Mouse (Mus musculus) testis, adult 2 months (tissue): ENCODE measurements around the gene Pdk1. TPM values are rescaled to one million over a fixed set of nuclear protein-coding genes. Genes with fewer than 3 reads are reported as not detected.
"Not testable (repeated sequence)": the region's sequence is repeated elsewhere in the genome, so short reads cannot be mapped to it uniquely, and the experiment has no call there.

Source experiments
- H3K27ac ChIP-seq: fragments of 200-500 bp; 2 replicates; pipeline ENCODE4 v1.5.1; 2012; ENCODE audit warnings: low read depth, low read length; ENCODE audit not compliant: control insufficient read depth, insufficient read depth
- H3K27me3 ChIP-seq: fragments of 200-500 bp; 2 replicates; pipeline ENCODE4 v1.6.1; 2012; ENCODE audit warnings: mild to moderate bottlenecking, low read length, moderate library complexity; ENCODE audit not compliant: control insufficient read depth, insufficient read depth
- H3K36me3 ChIP-seq: fragments of 200-500 bp; 2 replicates; pipeline ENCODE4 v1.6.1; 2012; ENCODE audit warnings: mild to moderate bottlenecking, low read length; ENCODE audit not compliant: control insufficient read depth, insufficient read depth
- H3K4me1 ChIP-seq: fragments of 200-500 bp; 2 replicates; pipeline ENCODE4 v1.6.1; 2012; ENCODE audit warnings: low read length; ENCODE audit not compliant: control insufficient read depth, insufficient read depth
- H3K4me3 ChIP-seq: fragments of 200-500 bp; 2 replicates; pipeline ENCODE4 v1.5.1; 2012; ENCODE audit warnings: low read depth, mild to moderate bottlenecking, low read length, moderate library complexity, mixed read lengths; ENCODE audit not compliant: control insufficient read depth
- CTCF ChIP-seq: fragments of 200-500 bp; IDR thresholded peaks from 2 replicates; pipeline ENCODE4 v1.5.1; 2012; ENCODE audit warnings: low read depth, mild to moderate bottlenecking, inconsistent platforms, low read length, moderate library complexity; ENCODE audit not compliant: control insufficient read depth, insufficient read depth, insufficient replicate concordance
- POLR2A ChIP-seq: fragments of 200-500 bp; IDR thresholded peaks from 2 replicates; pipeline ENCODE4 v1.6.1; 2012; ENCODE audit warnings: low read depth, mild to moderate bottlenecking, inconsistent platforms, low read length, moderate library complexity; ENCODE audit not compliant: control insufficient read depth
- polyA plus RNA-seq: library from polyadenylated mRNA; depleted of rRNA; stranded (reverse); fragments of >200 nt; gene quantifications from 2 replicates; pipeline ENCODE4 v1.2.3, GENCODE M21; 2012

Gene Pdk1
- polyA plus RNA-seq, 1 experiment = 5.4 TPM

DNA sequence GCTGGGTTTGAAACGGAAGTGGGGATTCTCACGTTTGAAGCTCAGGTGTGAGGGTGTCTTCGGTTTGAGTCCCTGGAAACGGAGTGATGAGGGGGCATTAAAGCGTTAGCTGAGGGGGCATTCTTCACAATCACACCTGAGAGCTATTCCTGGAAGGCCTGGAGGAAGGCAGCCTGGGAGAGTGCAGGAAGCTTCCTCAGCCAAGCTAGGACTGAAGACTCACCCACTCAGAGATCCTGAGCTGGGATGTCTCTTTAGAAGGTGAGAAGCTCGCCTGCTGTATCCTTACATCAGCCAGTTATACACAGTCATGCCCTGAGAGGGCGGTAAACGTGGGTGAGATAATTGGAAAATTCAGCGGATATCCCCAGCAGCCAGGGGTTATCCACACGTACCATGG lies 40.9 kb downstream of the Pdk1 start:
- no peak overlapping the region for H3K27ac ChIP-seq
- no peaks in the 10 kb centered on the region for H3K27me3 ChIP-seq
- no peaks in the 10 kb centered on the region for H3K36me3 ChIP-seq
- peaks cover 4% of the 10 kb centered on the region for H3K4me1 ChIP-seq
- peak overlapping the region; percentile 1; the same call in 1 of the 2 replicates for H3K4me3 ChIP-seq
- TF ChIP-seq CTCF (no peak), POLR2A (no peak)

- no peaks in the 10 kb centered on the region for H3K36me3 ChIP-seq
- H3K4me1 ChIP-seq = no peaks in the 10 kb centered on the region
- no peaks in the 10 kb centered on the region for H3K27me3 ChIP-seq
- no peak overlapping the region for H3K27ac ChIP-seq
- H3K4me3 ChIP-seq = no peak overlapping the region
- TF ChIP-seq POLR2A = no peak
Observed at GRCm38 (mm10) chr2:71919227-71919647, 46.2 kb downstream of the Pdk1 start.

- H3K4me3 ChIP-seq, H3K36me3 ChIP-seq, H3K27ac ChIP-seq, H3K4me1 ChIP-seq, H3K27me3 ChIP-seq: not testable (repeated sequence)
Observed at GRCm38 (mm10) chr2:71924931-71925330, 51.9 kb downstream of the Pdk1 start.

- Histone ChIP-seq H3K36me3 (no peaks in the 10 kb centered on the region), H3K27me3 (no peaks in the 10 kb centered on the region), H3K4me3 (no peak overlapping the region), H3K4me1 (peaks cover 2% of the 10 kb centered on the region), H3K27ac (no peak overlapping the region)
- no peak for TF ChIP-seq POLR2A
- TF ChIP-seq CTCF = no peak
Observed at GRCm38 (mm10) chr2:71934046-71934445, 61.0 kb downstream of the Pdk1 start.

DNA sequence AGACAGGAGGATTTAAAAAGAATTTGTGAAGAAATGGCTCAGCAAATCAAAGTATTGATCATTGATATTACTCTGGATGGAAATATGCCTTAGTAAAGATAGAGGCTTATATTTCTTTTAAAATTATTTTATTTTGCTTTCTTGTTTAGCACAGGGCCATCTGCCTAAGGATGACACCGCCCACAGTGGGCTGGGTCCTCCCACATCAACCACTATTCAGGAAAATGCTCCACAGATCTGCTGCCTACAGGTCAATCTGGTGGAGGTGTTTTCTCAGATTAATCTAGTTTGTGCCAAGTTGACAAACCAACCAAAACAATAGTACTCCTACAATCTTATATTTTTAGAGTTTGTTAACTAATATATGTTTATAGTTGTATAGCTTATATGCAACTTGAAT lies 63.7 kb downstream of the Pdk1 start:
- TF ChIP-seq CTCF (no peak), POLR2A (no peak)
- H3K4me3 ChIP-seq = no peak overlapping the region
- H3K4me1 ChIP-seq = peaks cover 2% of the 10 kb centered on the region
- no peaks in the 10 kb centered on the region for H3K36me3 ChIP-seq
- no peak overlapping the region for H3K27ac ChIP-seq
- H3K27me3 ChIP-seq = no peaks in the 10 kb centered on the region

DNA sequence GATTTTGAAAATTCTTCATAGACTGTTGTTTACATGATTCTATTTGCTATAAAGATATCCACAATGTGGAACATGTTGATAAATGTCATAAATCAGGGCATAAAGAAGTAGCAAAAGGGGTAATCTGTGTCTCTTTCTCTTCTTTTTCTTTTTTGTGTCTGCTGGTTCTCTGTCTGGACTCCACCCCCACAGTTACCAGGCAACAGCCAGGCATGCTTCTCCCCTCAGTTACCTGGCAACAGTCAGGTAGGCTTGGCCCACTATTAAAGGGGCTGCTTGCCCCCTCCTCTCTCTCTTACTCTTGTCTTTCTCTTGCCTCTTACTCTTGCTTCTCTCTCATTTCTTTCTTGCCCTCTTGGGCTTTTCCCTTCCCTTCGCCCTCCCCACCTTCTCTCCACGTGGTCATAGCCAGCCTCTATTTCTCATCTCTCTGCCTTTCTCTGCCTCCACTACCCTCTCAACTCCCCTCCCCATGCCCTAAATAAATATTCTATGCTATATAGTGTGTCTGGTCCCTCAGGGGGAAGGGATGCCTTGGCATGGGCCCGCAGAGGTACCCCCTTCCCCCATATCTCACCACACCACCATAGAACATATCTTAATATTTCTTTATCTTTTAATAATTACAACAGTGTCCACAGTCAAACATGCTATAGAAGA lies 64.8 kb downstream of the Pdk1 start:
- H3K4me3 ChIP-seq = peak overlapping the region; percentile 48
- no peak overlapping the region for H3K27ac ChIP-seq
- peaks cover 2% of the 10 kb centered on the region for H3K4me1 ChIP-seq
- TF ChIP-seq CTCF = no peak
- TF ChIP-seq POLR2A = no peak
- no peaks in the 10 kb centered on the region for H3K27me3 ChIP-seq
- no peaks in the 10 kb centered on the region for H3K36me3 ChIP-seq

GRCm38 (mm10) chr2:71938716-71939393 lies 65.8 kb downstream of the Pdk1 start:
- no peaks in the 10 kb centered on the region for H3K27me3 ChIP-seq
- no peak overlapping the region for H3K4me3 ChIP-seq
- H3K4me1 ChIP-seq = peaks cover 2% of the 10 kb centered on the region

More at GRCm38 (mm10) chr2:71938716-71939393, 65.8 kb downstream of the Pdk1 start:
- H3K27ac ChIP-seq = no peak overlapping the region
- H3K36me3 ChIP-seq = no peaks in the 10 kb centered on the region
- TF ChIP-seq POLR2A (no peak), CTCF (no peak)
